Mouse (Mus musculus) kidney, adult 2 months (tissue): ENCODE data around the gene Rnase9.

Experiments used
- CTCF ChIP-seq: fragments of 200-500 bp; conservative IDR thresholded peaks from 2 replicates; pipeline ENCODE4 v1.5.1; 2011; ENCODE audit warnings: low read depth, mild to moderate bottlenecking, control low read depth, low read length, moderate library complexity, mixed read lengths; ENCODE audit not compliant: insufficient read depth, insufficient read length
- POLR2A ChIP-seq: fragments of 200-500 bp; IDR thresholded peaks from one replicate; pipeline ENCODE4 v1.6.1; 2011; ENCODE audit warnings: low read depth, low read length, control low read depth

DNA sequence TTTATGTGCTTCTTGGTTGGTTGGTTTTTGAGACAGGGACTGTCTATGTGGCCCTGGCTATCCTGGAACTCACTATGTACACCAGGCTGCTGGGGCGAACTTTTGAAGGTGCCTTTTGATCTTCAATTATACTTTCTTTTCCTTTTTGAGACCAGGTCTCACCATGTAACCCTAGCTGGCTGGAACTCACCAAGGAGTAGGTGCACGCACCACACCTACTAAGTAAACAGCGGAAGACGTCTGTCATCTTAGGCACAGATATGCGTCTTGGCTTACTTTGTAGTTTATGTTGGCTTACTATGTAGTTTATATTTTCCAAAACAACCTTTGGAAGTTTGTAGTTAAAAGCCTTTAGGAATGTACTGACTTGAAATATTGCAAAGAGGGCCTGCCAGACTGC, 27.3 kb upstream of the Rnase9 start:
- TF ChIP-seq CTCF (no peak), POLR2A (no peak)
